Mouse (Mus musculus) heart, postnatal 36 days (tissue): ENCODE measurements around the gene Olfr891. TPM values are rescaled to one million over a fixed set of nuclear protein-coding genes. Genes with fewer than 3 reads are reported as not detected.
"Not testable (repeated sequence)": the region's sequence is repeated elsewhere in the genome, so short reads cannot be mapped to it uniquely, and the experiment has no call there.

Source experiments
- DNase-seq, 2 experiments: peaks; one replicate each; pipeline ENCODE4 v3.0.0; 2021 to 2022
- intact Hi-C: fragments of 180-260 bp; cut with DNase I; formaldehyde crosslinking; loops from one replicate; pipeline ENCODE4 v1.15.1; 2025
- total RNA-seq, 2 experiments: library from RNA; stranded (reverse); gene quantifications; 2 replicates each; pipeline ENCODE4 v1.2.3; 2021

Olfr891 gene
- not detected for total RNA-seq

DNA sequence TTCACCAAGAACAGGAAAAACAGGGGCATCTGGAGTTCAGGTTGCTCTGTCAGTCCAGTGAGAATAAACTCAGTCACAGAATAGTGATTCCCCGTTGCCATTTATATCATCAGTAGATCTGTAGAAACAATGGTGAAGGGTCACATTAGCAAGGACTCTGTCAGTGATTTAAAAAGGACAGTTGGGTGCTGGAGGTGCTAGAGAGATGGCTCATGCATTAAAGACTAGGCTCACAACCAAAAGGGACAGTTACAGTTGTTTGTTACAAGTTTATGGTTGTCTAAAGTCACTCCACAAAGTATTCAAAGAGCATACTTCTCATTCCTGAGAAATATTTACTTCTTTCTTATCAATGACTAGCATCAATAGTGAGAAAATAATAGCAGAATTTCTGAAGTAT is at the start of gene Olfr891:
Gene Olfr891, minus strand, starts transcription at position 101 of the 400 bp plus-strand sequence.
- intact Hi-C loops: no loop called here
- DNase-seq: no peak

DNA sequence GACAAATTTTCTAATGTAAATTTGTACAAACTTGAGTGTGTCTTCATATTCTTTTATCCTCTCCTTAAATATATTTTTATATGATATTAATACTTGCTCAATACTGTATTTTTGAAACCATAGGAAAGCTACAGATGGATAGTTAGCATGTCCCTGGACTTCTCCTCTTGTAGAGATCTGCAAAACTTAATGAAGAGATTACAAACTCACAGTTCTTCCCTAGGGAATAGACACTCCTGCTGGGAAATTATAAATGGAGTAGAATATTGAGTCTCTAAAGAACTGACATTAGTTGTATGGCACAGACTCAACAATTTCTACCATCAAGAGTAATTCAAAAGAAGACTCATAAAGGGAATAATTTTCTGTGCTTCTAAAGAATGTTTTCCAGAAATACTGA is 37.1 kb upstream of the Olfr891 start, which contains the start of gene Olfr894:
Gene Olfr894, plus strand, starts transcription at position 301 of the 400 bp plus-strand sequence.
- DNase-seq: no peak
- intact Hi-C loops: no loop called here

DNA sequence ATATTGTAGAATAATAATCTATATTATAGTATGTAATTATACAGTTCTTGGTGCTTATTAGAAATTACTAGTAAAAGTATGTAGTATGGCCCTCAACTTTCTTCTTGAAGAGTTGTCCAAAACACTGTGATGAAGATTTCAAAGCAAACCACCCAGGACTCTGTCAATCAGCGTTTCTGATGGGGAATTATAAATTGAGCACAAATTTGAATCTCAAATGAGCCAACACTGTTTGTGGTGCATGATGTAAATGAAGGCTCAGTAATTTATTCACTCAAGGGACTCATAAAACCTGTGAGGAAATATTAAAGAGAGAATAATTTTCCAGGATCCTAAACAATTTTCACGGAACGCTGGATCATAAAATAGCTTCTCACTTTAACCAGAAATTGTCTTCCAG is 27.4 kb upstream of the Olfr891 start, which contains the start of gene Olfr893:
Gene Olfr893, plus strand, starts transcription at position 301 of the 400 bp plus-strand sequence.
- intact Hi-C loops: no loop called here
- DNase-seq: no peak

DNA sequence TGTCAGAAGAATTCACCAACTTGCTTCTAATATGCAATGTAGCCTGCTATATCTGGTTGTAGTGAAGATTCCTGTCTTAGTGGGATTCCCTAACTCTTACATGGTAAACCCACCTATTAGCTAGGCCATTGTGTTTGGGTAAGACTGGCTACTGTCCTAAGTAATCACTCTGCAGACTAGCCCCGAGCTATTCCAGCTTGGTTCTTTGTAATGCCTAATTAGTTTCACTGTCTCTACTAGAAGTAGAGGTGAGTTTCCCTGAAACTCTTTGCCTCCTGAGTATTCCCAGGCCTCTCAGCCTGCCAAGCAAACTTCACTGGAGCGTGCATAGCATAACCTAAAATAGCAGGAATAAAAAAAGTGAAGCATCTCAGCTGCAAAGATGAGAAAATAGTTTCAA is 12.3 kb downstream of the Olfr891 start:
- not testable (repeated sequence) for DNase-seq
- intact Hi-C loops: loop anchor here (5.0 kb wide), 1 partner anchor 114 kb away; no protein-coding TSS in a partner anchor

DNA sequence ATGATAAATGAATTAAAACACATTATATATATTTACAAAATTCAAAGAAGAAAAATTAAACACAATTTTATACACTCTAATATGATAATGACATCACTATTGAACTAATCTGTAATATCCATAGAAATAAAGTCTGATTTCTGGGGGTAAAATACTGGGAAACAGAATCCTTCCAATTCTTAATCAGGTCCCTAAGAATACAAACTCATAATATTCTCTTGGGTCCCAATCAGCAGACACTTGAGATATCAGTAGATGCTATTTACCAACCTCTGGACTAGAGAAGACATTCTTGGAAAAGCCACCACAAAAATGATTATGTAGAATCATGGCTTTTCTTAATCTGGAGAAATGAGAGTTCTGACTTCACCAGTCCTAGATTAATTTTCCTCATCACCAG is 38.4 kb downstream of the Olfr891 start, which contains the start of gene Olfr890:
Gene Olfr890, plus strand, starts transcription at position 301 of the 400 bp plus-strand sequence.
- intact Hi-C loops: no loop called here
- DNase-seq: no peak

Other genes starting within 250 kb of the Olfr891 start
- not detected for gene Olfr881, start 189.0 kb downstream of the Olfr891 start, total RNA-seq
- gene Olfr883, start 155.0 kb downstream of the Olfr891 start, total RNA-seq: not detected
- gene Olfr884, start 134.3 kb downstream of the Olfr891 start, total RNA-seq: not detected
- not detected for gene Olfr885, start 119.5 kb downstream of the Olfr891 start, total RNA-seq
- gene Olfr887, start 96.7 kb downstream of the Olfr891 start, total RNA-seq: not detected
- not detected for gene Olfr888, start 72.7 kb downstream of the Olfr891 start, total RNA-seq
- gene Olfr889, start 65.6 kb downstream of the Olfr891 start, total RNA-seq: not detected
- not detected for gene Olfr890, start 38.3 kb downstream of the Olfr891 start, total RNA-seq
- not detected for gene Olfr893, start 27.5 kb upstream of the Olfr891 start, total RNA-seq
- gene Olfr894, start 37.2 kb upstream of the Olfr891 start, total RNA-seq: not detected
- not detected for gene Olfr143, start 72.0 kb upstream of the Olfr891 start, total RNA-seq
- gene Olfr895, start 87.0 kb upstream of the Olfr891 start, total RNA-seq: not detected
- not detected for gene Olfr896-ps1, start 110.3 kb upstream of the Olfr891 start, total RNA-seq
- not detected for gene Olfr25, start 148.2 kb upstream of the Olfr891 start, total RNA-seq
- gene Olfr898, start 167.6 kb upstream of the Olfr891 start, total RNA-seq: not detected
- gene Olfr250, start 186.1 kb upstream of the Olfr891 start, total RNA-seq: not detected
- not detected for gene Olfr251, start 196.3 kb upstream of the Olfr891 start, total RNA-seq
- not detected for gene Olfr147, start 220.9 kb upstream of the Olfr891 start, total RNA-seq
- not detected for gene Olfr901, start 248.6 kb upstream of the Olfr891 start, total RNA-seq